Comparison of ENCODE assay signal across 8 mouse cellular contexts in genomic region chr19:41800986-41801741, GRCm38 (mm10). TPM values are rescaled to one million over a fixed set of nuclear protein-coding genes. Genes with fewer than 3 reads are reported as not detected.
DNase-seq lines count a peak whose midpoint lies in the region; ATAC-seq and TF ChIP-seq lines count a peak whose summit lies in the region.

No protein-coding gene starts in this region.

- H3K9me3 ChIP-seq in heart, embryonic 10.5 days = peaks cover 6% of the 10 kb centered on the region; the same call in 1 of the 2 replicates
- H3K9me3 ChIP-seq in ES-Bruce4 (replicated peaks; ENCODE audit: control insufficient read depth, insufficient read depth, low read length, poor library complexity, severe bottlenecking) = no peaks in the 10 kb centered on the region
- no peaks in the 10 kb centered on the region for H3K9me3 ChIP-seq in forebrain, embryonic 14.5 days (replicated peaks; ENCODE audit: control insufficient read depth, low read length)
- H3K9me3 ChIP-seq in liver, embryonic 14.5 days (ENCODE audit: control insufficient read depth, low read length) = peaks cover 5% of the 10 kb centered on the region; the same call in 1 of the 2 replicates

- H3K4me2 ChIP-seq in forebrain, embryonic 14.5 days (ENCODE audit: low read length) = peak overlapping the region; percentile 79
- peak overlapping the region; percentile 90 for H3K4me2 ChIP-seq in liver, embryonic 14.5 days (ENCODE audit: low read depth)

- H3K27ac ChIP-seq in heart, embryonic 10.5 days = peak overlapping the region; percentile 90
- H3K27ac ChIP-seq in ES-Bruce4 (ENCODE audit: insufficient read depth, low read length) = no peak overlapping the region
- peak overlapping the region; percentile 33; the same call in 1 of the 2 replicates for H3K27ac ChIP-seq in forebrain, embryonic 14.5 days (ENCODE audit: low read depth, low read length)
- H3K27ac ChIP-seq in liver, embryonic 14.5 days = peak overlapping the region; percentile 82

- 6% methylated on average over 26 of the region's 26 CpGs for WGBS in heart, embryonic 10.5 days
- WGBS in forebrain, embryonic 14.5 days = 3% methylated on average over 26 of the region's 26 CpGs
- 3% methylated on average over 26 of the region's 26 CpGs for WGBS in liver, embryonic 14.5 days (ENCODE audit: insufficient replicate concordance)

- H3K36me3 ChIP-seq in heart, embryonic 10.5 days = no peaks in the 10 kb centered on the region
- no peaks in the 10 kb centered on the region for H3K36me3 ChIP-seq in ES-Bruce4 (ENCODE audit: control insufficient read depth, insufficient read depth, low read length, poor library complexity, severe bottlenecking)
- H3K36me3 ChIP-seq in forebrain, embryonic 14.5 days (ENCODE audit: control insufficient read depth, insufficient read depth, low read length) = no peaks in the 10 kb centered on the region
- no peaks in the 10 kb centered on the region; the same call in 1 of the 2 replicates for H3K36me3 ChIP-seq in liver, embryonic 14.5 days (replicated peaks; ENCODE audit: control insufficient read depth, insufficient read depth, low read depth)

- H3K27me3 ChIP-seq in heart, embryonic 10.5 days (ENCODE audit: insufficient read depth, poor library complexity, severe bottlenecking) = no peaks in the 10 kb centered on the region
- no peaks in the 10 kb centered on the region for H3K27me3 ChIP-seq in ES-Bruce4 (ENCODE audit: control insufficient read depth, insufficient read depth, low read length, poor library complexity, severe bottlenecking)
- no peaks in the 10 kb centered on the region for H3K27me3 ChIP-seq in forebrain, embryonic 14.5 days (replicated peaks; ENCODE audit: control insufficient read depth, insufficient read depth, low read length)
- no peaks in the 10 kb centered on the region for H3K27me3 ChIP-seq in liver, embryonic 14.5 days (ENCODE audit: control insufficient read depth, insufficient read depth, low read length)

- TF ChIP-seq EP300 in ES-Bruce4 (IDR thresholded peaks at IDR 0.05; ENCODE audit: insufficient read depth, low read depth, low read length) = no peak
- no peak for TF ChIP-seq EP300 in liver, embryonic 14.5 days (IDR thresholded peaks at IDR 0.05; ENCODE audit: low read depth)

- H3K4me1 ChIP-seq in heart, embryonic 10.5 days = peaks cover 17% of the 10 kb centered on the region
- H3K4me1 ChIP-seq in ES-Bruce4 (ENCODE audit: control insufficient read depth, insufficient read depth, low read length) = peaks cover 2% of the 10 kb centered on the region
- H3K4me1 ChIP-seq in forebrain, embryonic 14.5 days (ENCODE audit: control insufficient read depth, insufficient read depth, low read length) = 0 out of 2 replicates have a peak, but pooled peaks cover 2% of the 10 kb centered on the region
- H3K4me1 ChIP-seq in liver, embryonic 14.5 days (replicated peaks; ENCODE audit: control insufficient read depth in 2 of 2, insufficient read depth in 2 of 2, low read length in 1 of 2) = peaks cover 21 to 24% of the 10 kb centered on the region in 2 experiments

- intact Hi-C loops in heart, postnatal 25 days (cut with DNase I) = no loop called here

- peak overlapping the region; percentile 77 for H3K4me3 ChIP-seq in heart, embryonic 10.5 days
- peak overlapping the region; percentile 87 for H3K4me3 ChIP-seq in ES-Bruce4 (ENCODE audit: low read depth, low read length)
- peak overlapping the region; percentile 87 for H3K4me3 ChIP-seq in forebrain, embryonic 14.5 days (ENCODE audit: low read depth, low read length)
- peak overlapping the region; percentile 84 for H3K4me3 ChIP-seq in liver, embryonic 14.5 days (ENCODE audit: insufficient read depth in 1 of 2, low read depth in 2 of 2, low read length in 2 of 2)

- DNase-seq in heart, embryonic 10.5 days (ENCODE audit: low spot score) = no peak
- no peak for DNase-seq in heart, postnatal 25 days (ENCODE audit: low spot score)
- DNase-seq in forebrain, embryonic 14.5 days (ENCODE audit: low spot score) = peak; percentile 40
- DNase-seq in liver, embryonic 14.5 days (ENCODE audit: low read depth in 3 of 3, low spot score in 3 of 3) = no peak
- no peak for DNase-seq in ovary, postnatal 14 days (ENCODE audit: low spot score)
- DNase-seq in MN1 (ENCODE audit: low spot score) = no peak
- no peak for DNase-seq in kidney, adult 9 months

- H3K9ac ChIP-seq in ES-Bruce4 (ENCODE audit: low read depth, poor library complexity, severe bottlenecking) = peak overlapping the region; percentile 56
- peak overlapping the region; percentile 82 for H3K9ac ChIP-seq in forebrain, embryonic 14.5 days (ENCODE audit: low read length)
- H3K9ac ChIP-seq in liver, embryonic 14.5 days (replicated peaks) = peak overlapping the region; percentile 99

- TF ChIP-seq POLR2A in ES-Bruce4 (IDR thresholded peaks at IDR 0.05; ENCODE audit: insufficient read depth, low read length) = no peak

- ATAC-seq in forebrain, embryonic 14.5 days = no peak
- peak; percentile 49; the same call in 1 of the 2 replicates for ATAC-seq in liver, embryonic 14.5 days (ENCODE audit: insufficient read depth)

- no peak for TF ChIP-seq CTCF in ES-Bruce4 (IDR thresholded peaks at IDR 0.05; ENCODE audit: low read depth, low read length)
- TF ChIP-seq CTCF in liver, embryonic 14.5 days (IDR thresholded peaks at IDR 0.05; ENCODE audit: low read depth) = no peak

RNA-seq across cellular contexts. Expression of gene Arhgap19, which starts 0.7 kb away (rescaled TPM):
- 23.6 and 29.5 TPM in 2 replicates for polyA plus RNA-seq in heart, embryonic 10.5 days (2016; fragmentation: Nextera tagmentation; extraction: Ambion mirVana)
- 1 to 10 TPM; 1.6 to 1.8 TPM for total RNA-seq in heart, postnatal 25 days (2021)
- 75.7 and 80.1 TPM in 2 replicates for polyA plus RNA-seq in ES-Bruce4 (2011; ENCODE audit: insufficient read depth, insufficient read length, low read depth, missing spikeins)
- 11.2 and 12.6 TPM in 2 replicates for polyA plus RNA-seq in forebrain, embryonic 14.5 days (2014; fragmentation: Nextera tagmentation; extraction: Ambion mirVana)
- polyA plus RNA-seq in liver, embryonic 14.5 days (2012; rRNA removed) = 16.8 and 21.8 TPM in 2 replicates
- 29.5 and 30.0 TPM in 2 replicates for polyA plus RNA-seq in liver, embryonic 14.5 days (2014; fragmentation: Nextera tagmentation; extraction: Ambion mirVana)

RNA-seq across cellular contexts. Expression of gene Frat1, which starts 28.6 kb away (rescaled TPM):
- 3.2 and 6.6 TPM in 2 replicates for polyA plus RNA-seq in heart, embryonic 10.5 days (2016; fragmentation: Nextera tagmentation; extraction: Ambion mirVana)
- total RNA-seq in heart, postnatal 25 days (2021) = 1 to 10 TPM; 3.7 to 4.9 TPM
- polyA plus RNA-seq in ES-Bruce4 (2011; ENCODE audit: insufficient read depth, insufficient read length, low read depth, missing spikeins) = 2.1 and 2.3 TPM in 2 replicates
- polyA plus RNA-seq in forebrain, embryonic 14.5 days (2014; fragmentation: Nextera tagmentation; extraction: Ambion mirVana) = 34.9 and 35.5 TPM in 2 replicates
- polyA plus RNA-seq in liver, embryonic 14.5 days (2012; rRNA removed) = 3.0 and 3.4 TPM in 2 replicates
- polyA plus RNA-seq in liver, embryonic 14.5 days (2014; fragmentation: Nextera tagmentation; extraction: Ambion mirVana) = 9.9 and 10.2 TPM in 2 replicates

RNA-seq across cellular contexts. Expression of gene Frat2, which starts 46.8 kb away (rescaled TPM):
- polyA plus RNA-seq in heart, embryonic 10.5 days (2016; fragmentation: Nextera tagmentation; extraction: Ambion mirVana) = 1.6 and 4.0 TPM in 2 replicates
- 1 to 10 TPM; 5.6 to 5.8 TPM for total RNA-seq in heart, postnatal 25 days (2021)
- 7.6 and 10.0 TPM in 2 replicates for polyA plus RNA-seq in ES-Bruce4 (2011; ENCODE audit: insufficient read depth, insufficient read length, low read depth, missing spikeins)
- polyA plus RNA-seq in forebrain, embryonic 14.5 days (2014; fragmentation: Nextera tagmentation; extraction: Ambion mirVana) = 7.2 and 8.6 TPM in 2 replicates
- 5.2 and 5.4 TPM in 2 replicates for polyA plus RNA-seq in liver, embryonic 14.5 days (2012; rRNA removed)
- polyA plus RNA-seq in liver, embryonic 14.5 days (2014; fragmentation: Nextera tagmentation; extraction: Ambion mirVana) = 2.9 and 3.4 TPM in 2 replicates

RNA-seq across cellular contexts. Expression of gene Slit1, which starts 57.7 kb away (rescaled TPM):
- 0.21 and 0.87 TPM in 2 replicates for polyA plus RNA-seq in heart, embryonic 10.5 days (2016; fragmentation: Nextera tagmentation; extraction: Ambion mirVana)
- total RNA-seq in heart, postnatal 25 days (2021) = under 1 TPM; 0.17 to 0.31 TPM
- polyA plus RNA-seq in ES-Bruce4 (2011; ENCODE audit: insufficient read depth, insufficient read length, low read depth, missing spikeins) = 1.2 and 1.4 TPM in 2 replicates
- 13.5 and 22.5 TPM in 2 replicates for polyA plus RNA-seq in forebrain, embryonic 14.5 days (2014; fragmentation: Nextera tagmentation; extraction: Ambion mirVana)
- 0.10 and 0.14 TPM in 2 replicates for polyA plus RNA-seq in liver, embryonic 14.5 days (2012; rRNA removed)
- polyA plus RNA-seq in liver, embryonic 14.5 days (2014; fragmentation: Nextera tagmentation; extraction: Ambion mirVana) = not detected in 2 replicates
